ENCODE assay signal across 30 mouse cellular contexts in genomic region chr9:122722296-122722695, GRCm38 (mm10). TPM values are rescaled to one million over a fixed set of nuclear protein-coding genes. Genes with fewer than 3 reads are reported as not detected.
"Had no signal": no experiment of that assay in that cellular context is flagged by ENCODE, and none has a peak within 500 bp of the region (broad histone marks: within the 10 kb centered on the region; RNA-seq: fewer than 3 reads in every experiment).

No protein-coding gene starts in this region.

- H3K36me3 ChIP-seq: limb, embryonic 13.5 days; liver, embryonic 13.5 days; midbrain, embryonic 12.5 days; midbrain, embryonic 15.5 days; neural tube, embryonic 13.5 days; stomach, embryonic 15.5 days had no signal

- ATAC-seq: lung, postnatal 0 days; midbrain, embryonic 15.5 days had no signal

- H3K4me3 ChIP-seq: limb, embryonic 13.5 days; liver, embryonic 13.5 days; midbrain, embryonic 12.5 days; midbrain, embryonic 15.5 days; myocyte; neural tube, embryonic 13.5 days; stomach, embryonic 15.5 days had no signal

- H3K9me3 ChIP-seq: limb, embryonic 13.5 days; liver, embryonic 13.5 days; midbrain, embryonic 12.5 days; midbrain, embryonic 15.5 days; neural tube, embryonic 13.5 days; stomach, embryonic 15.5 days had no signal

- H3K27me3 ChIP-seq: midbrain, embryonic 15.5 days had no signal

- H3K27ac ChIP-seq: limb, embryonic 13.5 days; liver, embryonic 13.5 days; macrophage; midbrain, embryonic 12.5 days; midbrain, embryonic 15.5 days; neural tube, embryonic 13.5 days; stomach, embryonic 15.5 days had no signal

- DNase-seq: kidney, adult 18-20 months; kidney, adult 9 months; kidney, postnatal 36 days; left cerebral cortex, postnatal 4 days; liver; liver, embryonic 13.5 days; lung, embryonic 14.5 days; right cerebral cortex, adult 18-20 months; right cerebral cortex, postnatal 25 days; spleen, adult 18-20 months; thymus, adult 2 months; thymus, postnatal 14 days; thymus, postnatal 4 days had no signal

- H3K4me1 ChIP-seq: limb, embryonic 13.5 days; liver, embryonic 13.5 days; midbrain, embryonic 15.5 days; stomach, embryonic 15.5 days had no signal

- H3K9ac ChIP-seq: limb, embryonic 13.5 days; liver, embryonic 13.5 days; lung, embryonic 14.5 days; midbrain, embryonic 12.5 days; midbrain, embryonic 15.5 days; neural tube, embryonic 13.5 days; stomach, embryonic 15.5 days had no signal

- H3K4me2 ChIP-seq: limb, embryonic 13.5 days; liver, embryonic 13.5 days; lung, embryonic 14.5 days; midbrain, embryonic 12.5 days; midbrain, embryonic 15.5 days; neural tube, embryonic 13.5 days; stomach, embryonic 15.5 days had no signal

RNA-seq across cellular contexts. Expression of gene Topaz1, which starts 24.9 kb away (rescaled TPM):
- total RNA-seq: layer of hippocampus, adult 18-20 months; layer of hippocampus, postnatal 14 days; left cerebral cortex, adult 8-10 months; left cerebral cortex, postnatal 14 days; left cerebral cortex, postnatal 4 days; megakaryocyte, adult 5-6 weeks; monocyte, adult 5-6 weeks; neutrophil, adult 5-6 weeks had no signal
- polyA plus RNA-seq: kidney, embryonic 16.5 days; limb, embryonic 13.5 days; liver, embryonic 13.5 days; liver, embryonic 16.5 days; lung, embryonic 14.5 days; macrophage; midbrain, embryonic 12.5 days; midbrain, embryonic 15.5 days; myocyte; neural tube, embryonic 13.5 days; stomach, embryonic 15.5 days; thymus, adult 2 months had no signal
